Mouse (Mus musculus) central nervous system, embryonic 18 days (tissue): ENCODE results near the gene Tex33. TPM values are rescaled to one million over a fixed set of nuclear protein-coding genes. Genes with fewer than 3 reads are reported as not detected.

Experiments used
- polyA plus RNA-seq: library from polyadenylated mRNA; depleted of rRNA; stranded (reverse); fragments of >200 nt; gene quantifications from 2 replicates; pipeline ENCODE4 v1.2.3, GENCODE M21; 2012; rRNA removed

Tex33 gene
- 0.05 and 0.14 TPM in 2 replicates for polyA plus RNA-seq

DNA sequence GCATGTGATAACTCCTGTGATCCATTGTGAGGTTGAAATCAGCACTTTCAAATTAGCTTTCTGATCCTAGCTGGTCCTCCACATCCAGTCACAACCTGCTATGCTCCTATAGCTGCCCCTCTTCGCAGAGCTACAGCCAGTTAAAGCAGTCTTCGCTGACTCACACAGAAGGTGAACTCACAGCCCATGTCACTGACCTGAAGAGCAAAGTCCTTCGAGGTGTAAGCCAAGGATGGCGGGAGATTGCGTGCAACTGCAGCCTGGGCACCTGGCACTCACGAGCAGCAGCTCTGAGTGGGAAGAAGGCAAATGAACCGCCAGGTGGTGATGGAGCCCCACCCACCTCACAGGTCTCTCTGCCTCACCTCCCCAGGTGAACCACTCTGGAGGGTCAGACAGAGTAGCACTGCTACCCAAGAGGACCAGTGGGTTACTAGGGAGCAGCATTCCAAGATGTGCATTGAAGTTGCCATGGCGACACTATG, at the start of gene Tex33:
Gene Tex33, minus strand, starts transcription at position 435 of the 485 bp plus-strand sequence.

DNA sequence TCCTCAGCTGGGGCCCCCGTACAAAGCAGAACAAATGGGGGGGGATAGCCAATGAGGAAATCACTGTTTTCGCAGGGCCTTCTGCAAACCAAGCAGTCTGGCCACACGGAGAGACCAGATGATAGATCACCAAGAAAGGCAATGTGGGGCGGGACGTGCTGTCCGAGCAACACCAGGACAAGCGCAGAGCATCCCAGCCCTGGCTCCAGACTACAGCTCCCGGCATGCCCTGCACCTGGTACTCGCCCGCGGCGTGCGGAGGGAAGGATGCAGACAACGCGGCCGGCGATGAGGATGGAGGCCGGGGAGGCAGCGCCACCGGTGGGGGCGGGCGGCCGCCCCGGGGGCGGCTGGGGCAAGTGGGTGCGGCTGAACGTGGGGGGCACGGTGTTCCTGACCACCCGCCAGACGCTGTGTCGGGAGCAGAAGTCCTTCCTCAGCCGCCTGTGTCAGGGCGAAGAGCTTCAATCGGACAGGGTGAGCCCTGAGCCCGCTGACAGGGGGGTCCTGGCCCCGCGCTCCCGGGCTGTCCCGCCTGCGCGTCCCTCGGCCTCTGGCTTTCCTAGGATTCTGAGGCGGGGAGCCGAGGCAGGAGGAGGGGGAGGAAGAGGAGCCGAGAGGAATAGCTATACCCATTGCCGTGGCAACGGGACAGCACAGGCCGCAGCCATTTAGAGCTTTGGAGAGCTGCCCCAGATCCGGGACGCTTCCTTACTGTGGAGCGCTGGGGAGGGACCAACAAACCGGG, 32.9 kb upstream of the Tex33 start, which contains the start of gene Kctd17:
Gene Kctd17, plus strand, starts transcription at position 174 of the 748 bp plus-strand sequence.

DNA sequence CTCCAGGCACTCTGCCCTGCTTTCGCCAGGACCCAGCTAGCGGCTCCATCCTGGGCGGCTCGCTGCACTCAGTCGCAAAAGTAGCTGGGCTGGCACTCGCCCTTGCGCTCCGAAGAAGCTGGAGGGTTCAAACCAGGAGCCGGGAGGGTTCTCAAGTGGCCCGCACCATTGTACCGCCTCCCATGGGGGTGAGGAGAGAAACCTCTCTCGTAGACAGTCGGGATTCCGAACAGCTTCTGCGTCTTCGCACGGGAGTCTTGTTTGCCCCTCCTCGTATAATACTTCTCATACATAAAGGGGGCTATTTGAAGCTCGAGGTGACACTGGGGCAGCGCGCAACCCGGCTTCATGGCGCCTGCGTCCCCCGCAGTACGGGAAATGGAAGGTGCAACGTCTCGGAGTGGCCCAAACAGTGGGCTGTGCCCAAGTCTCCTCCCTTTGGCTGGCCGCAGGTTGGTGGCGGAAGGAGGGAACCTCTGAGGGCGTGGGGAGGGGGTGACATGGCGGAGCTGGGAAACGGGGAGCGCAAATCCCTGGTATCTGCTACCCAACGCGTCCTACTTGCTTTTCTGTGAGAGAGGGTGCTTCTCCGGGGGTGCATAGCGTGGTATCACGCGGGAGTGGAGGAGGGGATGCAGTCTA, 10.7 kb upstream of the Tex33 start, which contains the start of gene Mpst:
Gene Mpst, plus strand, starts transcription at position 124 of the 642 bp plus-strand sequence.

DNA sequence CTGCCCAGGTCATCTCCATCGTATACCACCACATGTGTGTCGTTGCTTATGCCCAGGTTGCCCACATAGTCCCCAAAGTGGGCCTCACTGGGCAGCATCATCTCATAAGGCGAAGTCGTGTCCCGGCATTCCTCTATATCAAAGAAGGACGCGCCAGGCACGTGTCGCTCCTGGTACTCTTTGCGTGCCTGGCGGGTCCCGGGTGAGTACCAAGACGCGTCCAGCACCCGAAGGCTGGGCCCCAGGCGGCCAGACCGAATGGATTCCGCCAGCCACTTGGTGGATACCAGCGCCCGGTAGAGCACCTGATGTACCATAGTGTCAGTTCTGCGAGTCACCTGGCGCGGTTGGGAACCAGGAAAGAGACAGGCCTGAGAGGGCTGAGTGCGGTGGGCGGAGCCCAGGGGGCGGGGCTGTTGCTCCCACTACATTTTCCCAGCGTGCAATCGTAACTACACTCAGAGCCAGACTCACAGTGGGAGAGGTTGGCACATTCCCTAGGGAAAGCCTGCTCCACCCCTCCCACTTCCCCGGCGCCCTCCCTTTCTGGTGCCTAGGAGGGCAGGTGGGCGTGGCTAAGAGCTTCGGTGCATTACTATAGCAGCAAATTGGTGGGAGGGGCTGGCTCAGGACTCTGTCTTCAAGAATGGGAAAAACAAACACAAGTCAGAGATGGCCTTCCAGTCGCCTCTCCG, 10.0 kb upstream of the Tex33 start, which contains the start of gene Tst:
Gene Tst, minus strand, starts transcription at position 391 of the 695 bp plus-strand sequence.

Other genes with a start within 250 kb of the Tex33 start
- 54.5 and 56.5 TPM in 2 replicates for gene Ift27, start 221.8 kb downstream of the Tex33 start, polyA plus RNA-seq
- gene Pvalb, start 189.5 kb downstream of the Tex33 start, polyA plus RNA-seq: 0.97 and 3.4 TPM in 2 replicates
- gene Ncf4, start 151.1 kb downstream of the Tex33 start, polyA plus RNA-seq: 0.67 and 1.1 TPM in 2 replicates
- 0.47 and 0.49 TPM in 2 replicates for gene Csf2rb2, start 90.2 kb downstream of the Tex33 start, polyA plus RNA-seq
- gene Csf2rb, start 70.2 kb downstream of the Tex33 start, polyA plus RNA-seq: 0.49 and 0.58 TPM in 2 replicates
- 25.6 and 30.7 TPM in 2 replicates for gene Tst, start 10.0 kb upstream of the Tex33 start, polyA plus RNA-seq
- gene Mpst, start 10.5 kb upstream of the Tex33 start, polyA plus RNA-seq: 93.0 and 95.7 TPM in 2 replicates
- gene Kctd17, start 32.7 kb upstream of the Tex33 start, polyA plus RNA-seq: 260 and 297 TPM in 2 replicates
- 0.04 and 0.13 TPM in 2 replicates for gene Tmprss6, start 72.7 kb upstream of the Tex33 start, polyA plus RNA-seq
- 0.11 and 0.17 TPM in 2 replicates for gene Il2rb, start 99.4 kb upstream of the Tex33 start, polyA plus RNA-seq
- 13.1 and 15.5 TPM in 2 replicates for gene C1qtnf6, start 135.5 kb upstream of the Tex33 start, polyA plus RNA-seq
- gene Sstr3, start 148.8 kb upstream of the Tex33 start, polyA plus RNA-seq: 1.1 and 2.5 TPM in 2 replicates
- gene Rac2, start 176.9 kb upstream of the Tex33 start, polyA plus RNA-seq: 4.2 and 6.3 TPM in 2 replicates
- gene Cyth4, start 201.1 kb upstream of the Tex33 start, polyA plus RNA-seq: 3.4 and 4.3 TPM in 2 replicates